Comparison of ENCODE assay signal across 7 mouse cellular contexts in the genomic region with DNA sequence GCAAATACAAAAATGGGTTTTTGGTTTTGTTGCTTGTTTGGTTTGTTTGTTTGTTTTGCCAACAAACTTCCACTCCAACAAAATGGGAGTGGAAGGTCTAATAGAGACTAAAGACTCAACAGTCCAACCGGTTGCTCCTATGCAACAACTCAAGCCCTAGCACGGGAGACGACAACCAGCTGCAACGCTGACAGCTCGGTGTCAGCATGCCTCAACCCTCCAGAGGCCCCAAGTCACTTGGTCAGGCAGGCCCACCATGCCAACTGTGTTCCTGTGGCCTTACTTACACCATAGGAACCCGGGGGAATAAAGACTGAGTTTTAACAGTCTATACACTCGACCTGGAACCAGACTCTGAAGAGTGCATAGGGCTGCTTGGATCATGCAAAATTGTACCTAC. TPM values are rescaled to one million over a fixed set of nuclear protein-coding genes. Genes with fewer than 3 reads are reported as not detected.
DNase-seq lines count a peak whose midpoint lies in the region; ATAC-seq lines count a peak whose summit lies in the region.

No protein-coding gene starts in this region.

- H3K9ac ChIP-seq in lung, embryonic 15.5 days: peak overlapping the region; percentile 94
- peak overlapping the region; percentile 98 for H3K9ac ChIP-seq in embryonic facial prominence, embryonic 12.5 days
- H3K9ac ChIP-seq in hindbrain, embryonic 15.5 days: peak overlapping the region; percentile 92

- peak overlapping the region; percentile 85 for H3K4me2 ChIP-seq in lung, embryonic 15.5 days
- H3K4me2 ChIP-seq in embryonic facial prominence, embryonic 12.5 days (replicated peaks): peak overlapping the region; percentile 97
- peak overlapping the region; percentile 92 for H3K4me2 ChIP-seq in hindbrain, embryonic 15.5 days

- no peaks in the 10 kb centered on the region for H3K9me3 ChIP-seq in lung, embryonic 15.5 days
- no peaks in the 10 kb centered on the region for H3K9me3 ChIP-seq in embryonic facial prominence, embryonic 12.5 days
- no peaks in the 10 kb centered on the region for H3K9me3 ChIP-seq in hindbrain, embryonic 15.5 days
- H3K9me3 ChIP-seq in midbrain, embryonic 10.5 days (replicated peaks): no peaks in the 10 kb centered on the region

- no peak overlapping the region for H3K27ac ChIP-seq in lung, embryonic 15.5 days
- H3K27ac ChIP-seq in embryonic facial prominence, embryonic 12.5 days: no peak overlapping the region
- no peak overlapping the region for H3K27ac ChIP-seq in hindbrain, embryonic 15.5 days (replicated peaks)
- peak overlapping the region; percentile 96 for H3K27ac ChIP-seq in midbrain, embryonic 10.5 days (replicated peaks)

- DNase-seq in lung, postnatal 36 days: no peak
- DNase-seq in midbrain, embryonic 10.5 days (ENCODE audit: low spot score): no peak
- DNase-seq in thymus, adult 18-20 months: no peak

- peaks cover 18% of the 10 kb centered on the region for H3K4me1 ChIP-seq in lung, embryonic 15.5 days
- H3K4me1 ChIP-seq in embryonic facial prominence, embryonic 12.5 days: peaks cover 17% of the 10 kb centered on the region
- H3K4me1 ChIP-seq in hindbrain, embryonic 15.5 days (replicated peaks): peaks cover 35% of the 10 kb centered on the region
- peaks cover 35% of the 10 kb centered on the region for H3K4me1 ChIP-seq in midbrain, embryonic 10.5 days

- peak overlapping the region; percentile 75 for H3K4me3 ChIP-seq in lung, embryonic 15.5 days
- H3K4me3 ChIP-seq in embryonic facial prominence, embryonic 12.5 days: peak overlapping the region; percentile 100
- peak overlapping the region; percentile 86 for H3K4me3 ChIP-seq in hindbrain, embryonic 15.5 days
- H3K4me3 ChIP-seq in midbrain, embryonic 10.5 days: peak overlapping the region; percentile 100

- 0 out of 2 replicates have a peak, but pooled peaks have one; percentile 3 for ATAC-seq in lung, embryonic 15.5 days (ENCODE audit: borderline replicate concordance, extremely low read depth, low FRiP score, low TSS enrichment)
- no peak for ATAC-seq in embryonic facial prominence, embryonic 12.5 days (ENCODE audit: insufficient number of reproducible peaks, insufficient read depth, low FRiP score, low TSS enrichment)
- ATAC-seq in hindbrain, embryonic 15.5 days (ENCODE audit: low FRiP score, low read depth): no peak
- no peak for ATAC-seq in inflammation-experienced regulatory T-cells, adult 6 months

- no peaks in the 10 kb centered on the region; the same call in 1 of the 2 replicates for H3K36me3 ChIP-seq in lung, embryonic 15.5 days
- H3K36me3 ChIP-seq in embryonic facial prominence, embryonic 12.5 days: no peaks in the 10 kb centered on the region
- H3K36me3 ChIP-seq in hindbrain, embryonic 15.5 days: no peaks in the 10 kb centered on the region
- peaks cover 19% of the 10 kb centered on the region for H3K36me3 ChIP-seq in midbrain, embryonic 10.5 days

- WGBS in lung, embryonic 15.5 days: 2% methylated on average over 7 of the region's 7 CpGs
- 3% methylated on average over 7 of the region's 7 CpGs for WGBS in embryonic facial prominence, embryonic 12.5 days
- 4% methylated on average over 7 of the region's 7 CpGs for WGBS in hindbrain, embryonic 15.5 days
- WGBS in midbrain, embryonic 10.5 days: 8% methylated on average over 7 of the region's 7 CpGs

- no peaks in the 10 kb centered on the region for H3K27me3 ChIP-seq in lung, embryonic 15.5 days
- no peaks in the 10 kb centered on the region for H3K27me3 ChIP-seq in embryonic facial prominence, embryonic 12.5 days
- no peaks in the 10 kb centered on the region for H3K27me3 ChIP-seq in hindbrain, embryonic 15.5 days
- no peaks in the 10 kb centered on the region for H3K27me3 ChIP-seq in midbrain, embryonic 10.5 days (ENCODE audit: low read depth, poor library complexity, severe bottlenecking)

RNA-seq across cellular contexts. Expression of a gene that starts 0.8 kb away (rescaled TPM):
- polyA plus RNA-seq in lung, embryonic 15.5 days (2015; fragmentation: Nextera tagmentation; extraction: Ambion mirVana): 33.2 and 33.9 TPM in 2 replicates
- 42.3 and 42.4 TPM in 2 replicates for polyA plus RNA-seq in embryonic facial prominence, embryonic 12.5 days (2016; fragmentation: Nextera tagmentation; extraction: Ambion mirVana)
- 48.3 and 53.3 TPM in 2 replicates for polyA plus RNA-seq in hindbrain, embryonic 15.5 days (2015; fragmentation: Nextera tagmentation; extraction: Ambion mirVana)
- polyA plus RNA-seq in midbrain, embryonic 10.5 days (2016; fragmentation: Nextera tagmentation; extraction: Ambion mirVana): 28.6 and 31.1 TPM in 2 replicates
- 10 to 100 TPM in 1 of 3 experiments, 1 to 10 TPM in 2; 3.7 to 11.3 (median 7.7) TPM for polyA plus RNA-seq in inflammation-experienced regulatory T-cells, adult 6 months (2017; shearing (Covaris generic))
